Mouse (Mus musculus) neutrophil, adult 5-6 weeks (primary cell): ENCODE results near the gene Ttll2. TPM values are rescaled to one million over a fixed set of nuclear protein-coding genes. Genes with fewer than 3 reads are reported as not detected.
"Not testable (repeated sequence)": the region's sequence is repeated elsewhere in the genome, so short reads cannot be mapped to it uniquely, and the experiment has no call there.

Experiments
- ATAC-seq: fragments of 151-379, 151-347 bp; 2 replicates; pipeline ENCODE4 v1.8.0; 2017; ENCODE audit warnings: mild to moderate bottlenecking, moderate TSS enrichment; ENCODE audit not compliant: insufficient number of reproducible peaks, poor library complexity, low FRiP score, severe bottlenecking; ENCODE audit errors: extremely low read depth
- total RNA-seq: library from RNA; stranded (forward); fragments of 200-1000 nt; gene quantifications from 2 replicates; pipeline ENCODE4 v1.2.3, GENCODE M21; 2017

Ttll2 gene
- total RNA-seq, 1 experiment from 2014 or later, result not detected

GRCm38 (mm10) chr17:7366676-7367374, 14.3 kb upstream of the Ttll2 start:
- not testable (repeated sequence) for ATAC-seq

DNA sequence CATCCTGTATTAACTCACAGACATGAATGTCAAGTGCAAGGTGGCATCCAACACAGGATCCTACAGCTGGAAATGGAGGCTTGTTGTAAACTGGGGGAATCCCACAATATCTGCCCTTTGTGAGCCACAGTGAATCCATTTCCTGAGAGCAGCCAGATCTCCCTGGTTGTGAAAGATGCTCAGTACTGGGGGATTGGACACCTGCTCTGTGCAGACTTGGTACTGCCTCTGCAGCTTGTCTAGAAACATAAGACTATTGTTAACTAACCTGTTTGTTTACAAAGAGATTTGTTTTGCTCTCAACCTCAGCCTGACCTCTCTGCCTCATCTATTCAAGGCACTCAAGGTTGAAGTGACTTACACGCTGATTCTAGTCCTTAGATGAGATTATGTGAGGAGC, 13.8 kb upstream of the Ttll2 start:
- not testable (repeated sequence) for ATAC-seq

DNA sequence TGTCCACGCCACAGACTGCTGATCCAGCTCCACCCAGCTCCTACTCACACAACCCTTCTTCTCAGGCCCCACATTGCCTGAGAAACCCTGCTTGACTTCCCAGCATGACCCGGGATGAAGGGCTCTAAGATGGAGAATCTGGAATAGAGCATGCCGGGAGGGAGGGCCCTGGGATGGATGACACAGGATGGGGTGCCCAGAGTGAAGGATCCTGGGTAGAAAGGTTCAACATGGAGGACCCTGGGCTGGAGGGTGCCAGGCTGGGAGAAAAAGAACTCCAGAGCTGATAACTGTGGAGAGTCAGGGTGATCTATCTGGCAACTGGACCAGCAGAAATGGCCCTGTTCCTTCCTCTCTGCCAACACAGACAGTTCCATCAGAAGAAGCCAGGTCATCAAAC, 13.1 kb upstream of the Ttll2 start:
- not testable (repeated sequence) for ATAC-seq

- not testable (repeated sequence) for ATAC-seq
Observed at GRCm38 (mm10) chr17:7360749-7361465, 8.4 kb upstream of the Ttll2 start.

GRCm38 (mm10) chr17:7359806-7360205, 7.3 kb upstream of the Ttll2 start:
- not testable (repeated sequence) for ATAC-seq

GRCm38 (mm10) chr17:7348765-7349164, 3.7 kb downstream of the Ttll2 start:
- not testable (repeated sequence) for ATAC-seq

- ATAC-seq, result 0 out of 2 replicates have a peak, but pooled peaks have one; percentile 18
Observed at GRCm38 (mm10) chr17:7337381-7337780, 15.1 kb downstream of the Ttll2 start.

GRCm38 (mm10) chr17:7332745-7333144, 19.8 kb downstream of the Ttll2 start:
- ATAC-seq, result not testable (repeated sequence)

DNA sequence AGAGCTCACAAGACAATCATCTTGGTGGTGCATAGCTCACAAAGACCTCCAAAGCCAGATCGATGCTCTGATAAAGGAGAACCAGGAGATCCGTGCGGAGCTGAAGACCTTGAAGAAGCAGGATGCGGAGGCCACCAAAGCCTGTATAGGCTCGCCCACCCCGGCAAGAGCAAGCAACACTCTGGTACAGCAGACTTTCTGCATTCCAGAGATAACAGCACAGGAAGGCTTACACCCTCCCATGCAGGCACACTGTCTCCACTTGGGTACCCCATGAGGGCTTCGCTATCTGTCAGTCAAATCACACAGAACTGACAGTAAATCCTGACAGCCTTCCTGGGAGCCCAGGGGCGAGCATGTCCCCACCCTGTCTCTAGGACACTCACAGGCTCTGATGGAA, 26.1 kb downstream of the Ttll2 start:
- ATAC-seq, result not testable (repeated sequence)

DNA sequence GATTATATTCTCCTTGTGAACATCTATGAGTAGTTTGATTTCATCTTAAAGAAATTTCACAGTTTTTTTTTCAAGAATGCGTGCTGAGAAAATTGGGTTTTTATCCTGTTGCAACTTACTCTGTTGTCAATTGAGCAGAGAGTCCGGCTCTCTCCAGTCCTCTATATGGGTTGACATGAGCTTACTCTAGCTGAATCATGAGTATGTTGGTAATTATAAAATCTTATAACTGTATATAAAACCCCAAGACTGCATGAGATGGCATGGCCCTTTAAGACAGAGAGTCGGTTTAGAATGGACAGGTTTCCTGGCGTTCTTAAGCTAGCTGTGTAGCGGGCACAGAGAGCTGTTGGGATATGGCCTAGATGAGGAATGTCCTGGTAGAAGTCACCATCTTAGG, 28.1 kb downstream of the Ttll2 start, which contains the start of gene Tcp10a:
TSS of gene Tcp10a (plus strand) at position 301 of the 400 bp plus-strand sequence.
- not testable (repeated sequence) for ATAC-seq

- ATAC-seq, result not testable (repeated sequence)
Observed at GRCm38 (mm10) chr17:7319789-7320188, 32.7 kb downstream of the Ttll2 start.

DNA sequence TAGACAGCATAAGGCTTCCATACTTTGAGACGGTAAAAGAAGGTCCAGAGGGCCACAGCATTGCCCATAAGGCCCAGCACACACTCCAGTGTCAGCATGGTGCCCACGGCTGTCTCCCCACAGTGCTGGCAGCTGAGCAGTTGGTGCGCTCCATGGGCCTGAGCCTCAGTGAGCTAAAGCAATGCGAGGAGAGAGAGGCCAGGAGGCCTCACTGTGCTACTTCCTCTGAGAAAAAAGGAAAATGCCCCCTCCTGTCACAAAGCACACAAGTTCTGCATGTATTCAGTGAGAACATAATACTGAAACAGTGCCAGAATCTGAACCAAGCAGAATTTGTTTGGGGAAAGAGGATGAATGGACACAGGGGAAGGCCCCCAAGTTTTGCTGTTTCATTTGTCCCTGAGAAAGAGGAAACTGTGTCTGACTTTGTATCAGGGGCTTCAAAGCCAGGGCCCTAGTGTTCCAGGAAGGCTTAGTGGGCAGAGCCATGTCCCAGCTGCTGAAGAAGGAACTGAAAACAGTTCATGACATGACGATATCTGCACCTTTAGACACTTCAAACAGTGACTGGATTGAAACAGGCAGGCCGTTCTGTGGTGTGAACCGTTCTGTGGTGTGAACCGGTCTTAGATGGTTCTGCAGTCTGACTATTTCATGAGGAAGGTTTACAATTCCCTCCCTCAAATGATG, 36.7 kb downstream of the Ttll2 start:
- not testable (repeated sequence) for ATAC-seq

- peak; percentile 58 for ATAC-seq
Observed at GRCm38 (mm10) chr17:7306278-7307196, 46.0 kb downstream of the Ttll2 start.

Other genes with a start within 250 kb of the Ttll2 start
- gene Rps6ka2, start 182.6 kb downstream of the Ttll2 start, total RNA-seq, result 9.5 and 9.7 TPM in 2 replicates
- gene Tcp10a, start 28.1 kb downstream of the Ttll2 start, total RNA-seq, result not detected in 2 replicates
- not detected in 2 replicates for gene Gm49630, start 19.3 kb upstream of the Ttll2 start, total RNA-seq
- gene Unc93a2, start 32.8 kb upstream of the Ttll2 start, total RNA-seq, result 0.37 TPM in 1 of 2 replicates, not detected in the other